Mouse (Mus musculus): ENCODE data around the gene Ccdc151. TPM values are rescaled to one million over a fixed set of nuclear protein-coding genes. Genes with fewer than 3 reads are reported as not detected.

The Ccdc151 gene
- 0.23 TPM in 1 of 2 replicates, not detected in the other for polyA plus RNA-seq (2014; fragmentation: Nextera tagmentation; extraction: Ambion mirVana)

DNA sequence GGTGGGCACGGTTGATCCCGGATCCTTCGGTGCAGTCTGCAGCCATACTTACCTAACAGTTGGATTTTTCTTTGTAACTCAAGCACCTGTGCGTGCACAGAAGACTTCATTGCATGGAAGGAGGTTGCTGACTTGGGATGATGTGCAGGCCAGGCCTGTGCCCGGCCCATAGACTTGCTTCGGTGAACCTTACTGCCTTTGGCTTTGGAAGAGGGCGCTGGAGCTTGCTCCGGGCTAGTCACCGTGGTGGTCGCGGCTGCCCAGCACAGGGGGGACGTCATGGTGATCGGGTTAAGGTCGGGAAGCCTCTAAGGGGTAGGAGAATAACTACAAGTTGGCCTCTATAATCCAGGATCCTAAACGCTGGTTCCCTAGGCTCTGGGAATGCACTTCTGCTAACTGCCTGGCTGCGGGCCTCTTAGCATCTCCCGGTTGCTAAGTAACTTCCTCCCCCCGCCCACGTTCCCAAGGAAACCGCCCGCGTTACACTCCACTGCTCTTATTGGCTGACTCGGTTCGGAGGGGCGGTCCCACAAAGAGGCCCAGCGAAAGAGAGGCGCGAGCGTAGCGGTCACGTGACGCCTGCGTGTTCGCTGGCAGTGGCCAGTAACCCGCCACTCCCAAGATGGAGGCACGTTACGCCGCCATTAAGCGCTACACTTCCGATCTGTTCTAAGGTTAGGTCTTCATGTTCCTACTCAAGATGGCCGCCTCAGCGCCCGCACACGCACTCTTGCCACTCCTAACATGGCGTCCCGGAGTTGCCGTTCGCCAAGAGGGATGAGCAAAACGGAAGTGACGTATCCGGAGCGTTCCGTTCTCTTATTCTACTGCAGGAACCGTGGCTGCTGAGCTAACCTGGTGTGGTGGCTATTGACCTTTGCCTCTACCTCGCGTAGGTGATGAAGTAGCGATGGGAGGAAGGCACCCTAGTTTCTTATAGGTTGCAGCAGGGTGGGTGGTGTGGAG lies at the start of gene Ccdc151, which contains the start of gene Prkcsh:
Gene Ccdc151 (minus strand): TSS at position 441 of the 969 bp plus-strand sequence.
Gene Prkcsh (plus strand): TSS at position 613 of the 969 bp plus-strand sequence.
- ATAC-seq (ENCODE audit: insufficient number of reproducible peaks, insufficient read depth, low FRiP score, low read depth): peak; percentile 99
- peak within 1 kb of the TSS; percentile 52 to 68 for H3K27ac ChIP-seq (replicated peaks in 1 of 2; ENCODE audit: control insufficient read depth in 1 of 2, insufficient read depth in 1 of 2, low read depth in 2 of 2, low read length in 2 of 2)
- H3K27me3 ChIP-seq (ENCODE audit: control insufficient read depth, insufficient read depth, low read length): peaks cover 7% of the 10 kb centered on the region
- H3K4me2 ChIP-seq (ENCODE audit: low read length): peak within 1 kb of the TSS; percentile 77
- peaks cover 36% of the 10 kb centered on the region for H3K36me3 ChIP-seq (ENCODE audit: control insufficient read depth, insufficient read depth, low read length)
- H3K4me1 ChIP-seq (ENCODE audit: control insufficient read depth in 2 of 2, insufficient read depth in 2 of 2, low read length in 2 of 2): peaks cover 9 to 14% of the 10 kb centered on the region in 2 experiments
- no peaks in the 10 kb centered on the region for H3K9me3 ChIP-seq (ENCODE audit: control insufficient read depth, low read length)
- H3K4me3 ChIP-seq (ENCODE audit: control insufficient read depth in 1 of 2, insufficient read depth in 1 of 2, low read depth in 1 of 2, low read length in 2 of 2): peak within 1 kb of the TSS; percentile 62 to 74
- peak within 1 kb of the TSS; percentile 79 for H3K9ac ChIP-seq (ENCODE audit: low read length)
- WGBS: 7% methylated on average over 57 of the region's 57 CpGs

DNA sequence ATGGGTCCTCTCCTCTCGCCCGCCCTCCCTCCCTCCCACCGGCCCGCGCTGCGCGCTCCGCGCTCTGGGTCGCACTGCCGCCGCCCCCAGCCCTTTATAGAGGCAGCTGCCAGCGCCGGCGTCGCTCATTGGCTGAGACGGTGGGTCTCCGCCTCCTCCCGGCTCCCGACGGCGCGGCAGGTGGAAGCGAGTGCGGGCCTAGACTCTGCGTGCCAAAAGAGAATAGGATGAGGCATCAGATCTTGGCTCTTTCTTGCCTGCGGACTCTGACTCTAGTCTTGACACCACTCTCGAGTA lies 49.5 kb upstream of the Ccdc151 start, which contains the start of gene Elavl3:
Gene Elavl3 (minus strand): TSS at position 66 of the 297 bp plus-strand sequence.
- peak within 1 kb of the TSS; percentile 73 for H3K4me2 ChIP-seq (ENCODE audit: low read length)
- no peak for ATAC-seq (ENCODE audit: insufficient number of reproducible peaks, insufficient read depth, low FRiP score, low read depth)
- H3K27me3 ChIP-seq (ENCODE audit: control insufficient read depth, insufficient read depth, low read length): peaks cover 68% of the 10 kb centered on the region
- no peak within 1 kb of the TSS for H3K27ac ChIP-seq (replicated peaks in 1 of 2; ENCODE audit: control insufficient read depth in 1 of 2, insufficient read depth in 1 of 2, low read depth in 2 of 2, low read length in 2 of 2)
- peaks cover 4% of the 10 kb centered on the region; the same call in 1 of the 2 replicates for H3K36me3 ChIP-seq (ENCODE audit: control insufficient read depth, insufficient read depth, low read length)
- peak within 1 kb of the TSS; percentile 48; the same call in 1 of the 2 replicates for H3K9ac ChIP-seq (ENCODE audit: low read length)
- H3K4me3 ChIP-seq (ENCODE audit: control insufficient read depth in 1 of 2, insufficient read depth in 1 of 2, low read depth in 1 of 2, low read length in 2 of 2): peak within 1 kb of the TSS; percentile 30 to 39
- H3K4me1 ChIP-seq (ENCODE audit: control insufficient read depth in 2 of 2, insufficient read depth in 2 of 2, low read length in 2 of 2): peaks cover 8 to 20% of the 10 kb centered on the region in 2 experiments; a peak in 3 of 4 replicates
- 1% methylated on average over 18 of the region's 28 CpGs for WGBS
- no peaks in the 10 kb centered on the region for H3K9me3 ChIP-seq (ENCODE audit: control insufficient read depth, low read length)

DNA sequence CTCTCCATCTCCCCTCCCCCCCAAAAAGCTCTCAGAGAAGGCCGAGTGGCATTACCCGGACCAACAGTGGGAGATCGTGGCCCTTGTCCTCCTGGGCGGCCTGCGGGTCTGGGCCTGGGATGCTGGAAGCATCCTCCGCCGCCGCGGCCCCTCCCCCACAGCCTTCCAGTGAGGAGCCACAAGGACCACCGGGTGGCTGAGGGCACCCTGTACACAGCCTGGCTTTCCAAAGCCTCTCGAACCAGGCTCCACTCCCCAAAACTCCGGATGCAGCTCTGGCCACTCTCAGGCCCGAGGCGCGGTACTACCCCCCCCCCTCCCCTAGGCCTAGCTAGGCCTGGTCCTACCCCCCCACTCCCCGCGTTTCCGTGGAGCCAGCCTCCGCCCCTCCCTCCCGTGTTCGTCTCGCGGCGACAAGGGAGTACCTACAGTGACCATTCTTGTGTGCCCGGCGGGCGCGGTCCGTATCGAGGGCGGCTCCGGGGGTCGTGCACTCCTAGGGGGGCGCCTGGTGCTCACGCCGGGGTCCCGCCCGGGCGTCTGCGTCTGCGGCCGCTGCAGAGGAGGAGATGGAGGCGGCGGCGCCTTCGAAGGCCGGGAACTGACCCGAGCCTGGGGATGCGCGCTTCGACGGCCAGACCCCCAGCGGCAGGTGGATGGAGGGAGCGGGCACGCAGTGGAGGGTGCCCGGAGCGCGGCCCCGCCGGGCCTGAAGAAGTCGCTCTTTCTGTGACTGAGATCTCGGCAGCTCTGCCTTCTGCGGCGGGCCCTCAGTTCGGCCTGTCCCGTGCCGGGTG lies 48.9 kb upstream of the Ccdc151 start:
- Histone ChIP-seq H3K9me3 (ENCODE audit: control insufficient read depth, low read length) (no peaks in the 10 kb centered on the region), H3K4me2 (ENCODE audit: low read length) (peak overlapping the region; percentile 73), H3K36me3 (ENCODE audit: control insufficient read depth, insufficient read depth, low read length) (no peaks in the 10 kb centered on the region), H3K4me3 (ENCODE audit: control insufficient read depth in 1 of 2, insufficient read depth in 1 of 2, low read depth in 1 of 2, low read length in 2 of 2) (peak overlapping the region; percentile 30 to 39), H3K4me1 (ENCODE audit: control insufficient read depth in 2 of 2, insufficient read depth in 2 of 2, low read length in 2 of 2) (peaks cover 8 to 20% of the 10 kb centered on the region in 2 experiments; a peak in 3 of 4 replicates), H3K27me3 (ENCODE audit: control insufficient read depth, insufficient read depth, low read length) (peaks cover 68% of the 10 kb centered on the region), H3K9ac (ENCODE audit: low read length) (no peak overlapping the region), H3K27ac (replicated peaks in 1 of 2; ENCODE audit: control insufficient read depth in 1 of 2, insufficient read depth in 1 of 2, low read depth in 2 of 2, low read length in 2 of 2) (no peak overlapping the region)
- WGBS: 2% methylated on average over 58 of the region's 67 CpGs
- ATAC-seq (ENCODE audit: insufficient number of reproducible peaks, insufficient read depth, low FRiP score, low read depth): no peak

GRCm38 (mm10) chr9:22050351-22050889 lies 48.0 kb upstream of the Ccdc151 start:
- 1% methylated on average over 41 of the region's 43 CpGs for WGBS
- Histone ChIP-seq H3K4me1 (ENCODE audit: control insufficient read depth in 2 of 2, insufficient read depth in 2 of 2, low read length in 2 of 2) (peaks cover 8 to 20% of the 10 kb centered on the region in 2 experiments; a peak in 3 of 4 replicates), H3K36me3 (ENCODE audit: control insufficient read depth, insufficient read depth, low read length) (no peaks in the 10 kb centered on the region), H3K27me3 (ENCODE audit: control insufficient read depth, insufficient read depth, low read length) (peaks cover 61% of the 10 kb centered on the region), H3K27ac (replicated peaks in 1 of 2; ENCODE audit: control insufficient read depth in 1 of 2, insufficient read depth in 1 of 2, low read depth in 2 of 2, low read length in 2 of 2) (no peak overlapping the region), H3K9me3 (ENCODE audit: control insufficient read depth, low read length) (no peaks in the 10 kb centered on the region), H3K4me3 (ENCODE audit: control insufficient read depth in 1 of 2, insufficient read depth in 1 of 2, low read depth in 1 of 2, low read length in 2 of 2) (peak overlapping the region; percentile 30 to 39; a peak in 3 of 4 replicates), H3K4me2 (ENCODE audit: low read length) (peak overlapping the region; percentile 73), H3K9ac (ENCODE audit: low read length) (peak overlapping the region; percentile 48; the same call in 1 of the 2 replicates)
- ATAC-seq (ENCODE audit: insufficient number of reproducible peaks, insufficient read depth, low FRiP score, low read depth): peak; percentile 65

DNA sequence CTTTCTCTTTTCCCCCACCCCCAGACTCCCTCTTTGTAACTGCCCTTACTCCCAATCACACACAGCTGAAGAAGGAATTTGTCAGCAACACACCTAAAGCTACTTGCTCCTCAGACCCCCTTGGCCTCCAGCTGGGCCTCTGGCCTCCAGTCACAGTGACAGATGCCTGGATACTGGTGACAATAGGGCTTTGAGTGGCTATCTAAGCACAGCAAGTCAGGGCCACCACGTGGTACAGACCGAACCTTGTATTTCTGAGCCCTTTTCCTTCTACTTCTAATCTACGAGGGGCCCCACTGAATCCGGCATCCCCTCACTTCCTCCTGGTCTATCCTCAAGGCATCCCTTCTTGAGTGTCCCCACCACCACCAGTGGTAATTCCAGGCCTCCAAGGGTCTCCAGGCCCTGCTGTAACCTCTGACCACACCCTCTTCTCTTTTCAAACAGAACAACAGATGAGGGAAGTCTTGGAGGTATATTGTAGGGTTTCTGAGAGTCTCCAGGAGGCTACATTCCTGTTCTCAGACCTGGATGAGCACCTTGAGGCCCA lies 47.4 kb upstream of the Ccdc151 start:
- WGBS: 41% methylated on average over 4 of the region's 4 CpGs
- no peak overlapping the region for H3K4me3 ChIP-seq (ENCODE audit: control insufficient read depth in 1 of 2, insufficient read depth in 1 of 2, low read depth in 1 of 2, low read length in 2 of 2)
- no peak for ATAC-seq (ENCODE audit: insufficient number of reproducible peaks, insufficient read depth, low FRiP score, low read depth)

GRCm38 (mm10) chr9:22049315-22049714 lies 46.9 kb upstream of the Ccdc151 start:
- Histone ChIP-seq H3K9me3 (ENCODE audit: control insufficient read depth, low read length) (no peaks in the 10 kb centered on the region), H3K36me3 (ENCODE audit: control insufficient read depth, insufficient read depth, low read length) (no peaks in the 10 kb centered on the region), H3K9ac (ENCODE audit: low read length) (no peak overlapping the region), H3K27me3 (ENCODE audit: control insufficient read depth, insufficient read depth, low read length) (peaks cover 50% of the 10 kb centered on the region), H3K27ac (replicated peaks in 1 of 2; ENCODE audit: control insufficient read depth in 1 of 2, insufficient read depth in 1 of 2, low read depth in 2 of 2, low read length in 2 of 2) (no peak overlapping the region), H3K4me3 (ENCODE audit: control insufficient read depth in 1 of 2, insufficient read depth in 1 of 2, low read depth in 1 of 2, low read length in 2 of 2) (no peak overlapping the region), H3K4me2 (ENCODE audit: low read length) (no peak overlapping the region), H3K4me1 (ENCODE audit: control insufficient read depth in 2 of 2, insufficient read depth in 2 of 2, low read length in 2 of 2) (peaks cover 5 to 16% of the 10 kb centered on the region in 2 experiments; a peak in 3 of 4 replicates)
- ATAC-seq (ENCODE audit: insufficient number of reproducible peaks, insufficient read depth, low FRiP score, low read depth): no peak
- 52% methylated on average over 11 of the region's 11 CpGs for WGBS

More for the DNA sequence above, 47.4 kb upstream of the Ccdc151 start:
- Histone ChIP-seq H3K4me1 (ENCODE audit: control insufficient read depth in 2 of 2, insufficient read depth in 2 of 2, low read length in 2 of 2) (peaks cover 8 to 20% of the 10 kb centered on the region in 2 experiments; a peak in 3 of 4 replicates), H3K9ac (ENCODE audit: low read length) (no peak overlapping the region), H3K36me3 (ENCODE audit: control insufficient read depth, insufficient read depth, low read length) (no peaks in the 10 kb centered on the region), H3K27ac (replicated peaks in 1 of 2; ENCODE audit: control insufficient read depth in 1 of 2, insufficient read depth in 1 of 2, low read depth in 2 of 2, low read length in 2 of 2) (no peak overlapping the region), H3K4me2 (ENCODE audit: low read length) (no peak overlapping the region), H3K9me3 (ENCODE audit: control insufficient read depth, low read length) (no peaks in the 10 kb centered on the region), H3K27me3 (ENCODE audit: control insufficient read depth, insufficient read depth, low read length) (peaks cover 55% of the 10 kb centered on the region)

Data from heart, embryonic 14.5 days (tissue).